Mouse (Mus musculus) gastrocnemius, adult 8-10 months (tissue): ENCODE results near the gene B3gnt6. TPM values are rescaled to one million over a fixed set of nuclear protein-coding genes. Genes with fewer than 3 reads are reported as not detected.

Experiments
- DNase-seq, 2 experiments: peaks; one replicate each; pipeline ENCODE4 v3.0.0; 2022; ENCODE audit warnings: low spot score in 2 of 2
- total RNA-seq, 4 experiments: library from RNA; stranded (reverse); gene quantifications; 2 replicates each; pipeline ENCODE4 v1.2.4; 2022

Gene B3gnt6
- total RNA-seq, 4 experiments from 2014 or later, result not detected

DNA sequence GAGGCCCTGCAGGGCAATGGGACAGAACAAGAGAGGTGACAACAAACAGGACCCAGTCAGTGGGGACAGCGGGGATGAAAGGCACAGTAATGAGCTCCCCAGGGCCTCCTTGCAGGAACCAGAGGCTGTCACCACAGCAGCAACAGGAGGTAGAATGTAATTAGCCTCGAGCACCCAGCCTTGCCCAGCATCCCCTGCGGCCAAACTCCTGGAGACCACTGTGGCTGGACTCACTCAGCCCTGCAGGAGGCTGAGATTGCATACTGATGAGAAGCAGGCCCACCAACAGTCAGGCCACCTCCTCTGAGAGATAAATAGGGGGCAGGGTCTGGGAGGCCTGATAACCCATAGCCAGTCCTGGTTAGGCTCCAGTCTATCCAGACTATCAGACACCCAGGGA, 49.5 kb downstream of the B3gnt6 start:
- no peak for DNase-seq

GRCm38 (mm10) chr7:98148721-98149407, 50.4 kb downstream of the B3gnt6 start:
- DNase-seq, result no peak

- DNase-seq, result no peak
Measured at GRCm38 (mm10) chr7:98147766-98148165, 51.5 kb downstream of the B3gnt6 start.

DNA sequence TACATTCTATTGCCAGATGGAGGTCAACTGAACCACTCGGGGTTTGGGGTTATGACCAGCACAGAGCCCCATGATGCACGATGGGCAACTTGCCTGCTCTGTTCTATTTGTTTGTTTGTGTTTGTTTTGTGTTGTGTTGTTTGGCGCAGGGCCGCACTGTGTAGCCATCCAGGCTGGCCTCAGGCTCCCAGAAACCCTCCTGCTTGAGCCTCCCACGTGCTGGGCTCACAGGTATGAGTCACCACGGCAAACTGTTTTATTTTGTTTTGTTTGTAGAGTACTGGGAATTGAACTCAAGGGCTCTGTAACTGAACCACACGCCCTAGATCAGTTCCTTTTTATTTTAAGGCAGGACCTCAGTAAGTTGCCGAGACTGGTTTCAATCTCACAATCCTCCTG, 52.8 kb downstream of the B3gnt6 start:
- DNase-seq, result no peak

GRCm38 (mm10) chr7:98145842-98146446, 53.3 kb downstream of the B3gnt6 start:
- no peak for DNase-seq

DNA sequence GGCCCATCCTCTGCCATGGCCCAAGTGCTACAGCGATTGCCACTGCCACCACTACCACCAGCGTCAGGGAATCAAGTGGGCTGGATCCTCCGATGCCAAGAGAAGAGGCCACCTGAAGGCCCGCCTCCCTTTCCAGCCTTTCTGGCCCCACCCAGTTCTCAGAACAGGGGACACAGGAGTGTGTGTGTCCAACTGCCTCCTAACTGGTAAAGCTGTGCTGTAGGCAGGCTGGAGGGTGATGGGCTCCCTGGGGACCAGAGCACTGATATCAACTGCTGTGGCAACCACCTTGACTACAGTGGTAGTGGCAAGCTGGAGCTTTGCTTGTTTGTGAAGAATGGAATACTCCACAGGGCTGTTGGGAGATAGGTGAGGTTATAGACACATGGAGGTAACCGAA, 53.9 kb downstream of the B3gnt6 start, which contains the start of gene Omp:
Omp (minus strand) TSS at position 101 of the 400 bp plus-strand sequence.
- no peak for DNase-seq

DNA sequence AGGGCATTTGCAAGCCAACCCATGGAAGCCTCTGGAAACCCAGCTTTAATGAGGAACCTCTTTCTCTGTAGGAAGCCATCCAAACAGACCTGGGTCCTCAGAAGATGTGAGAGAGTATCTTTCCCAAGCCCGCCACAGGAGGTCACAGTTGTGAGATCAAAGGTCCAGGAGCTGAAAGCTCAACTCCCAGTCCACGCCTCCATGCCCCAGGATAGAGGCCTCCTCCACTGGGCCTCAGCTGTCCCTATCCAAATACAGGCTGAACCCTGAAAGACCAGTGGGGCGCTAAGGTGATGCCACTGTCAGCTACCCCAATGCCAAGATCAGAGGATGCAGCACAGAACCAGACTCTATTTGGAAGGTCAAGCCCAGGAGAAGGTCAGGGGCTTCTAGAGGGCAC, 56.6 kb downstream of the B3gnt6 start:
- DNase-seq, result no peak

Other genes with a start within 250 kb of the B3gnt6 start
- gene Myo7a, start 80.0 kb downstream of the B3gnt6 start, total RNA-seq, result 1 to 10 TPM; 1.3 to 2.9 (median 2.2) TPM
- not detected for gene Omp, start 54.0 kb downstream of the B3gnt6 start, total RNA-seq
- gene Capn5, start 21.2 kb downstream of the B3gnt6 start, total RNA-seq, result 1 to 10 TPM in 2 of 4 experiments, under 1 TPM in 2; 0.73 to 1.6 (median 1.0) TPM
- 1 to 10 TPM; 1.8 to 4.5 (median 2.9) TPM for gene Acer3, start 121.7 kb upstream of the B3gnt6 start, total RNA-seq
- 1 to 10 TPM in 2 of 4 experiments, under 1 TPM in 2; 0.73 to 1.9 (median 1.1) TPM for gene Tsku, start 161.8 kb upstream of the B3gnt6 start, total RNA-seq
- gene Gucy2d, start 240.9 kb upstream of the B3gnt6 start, total RNA-seq, result under 1 TPM in 1 of 4 experiments, not detected in 3; 0.17 TPM